ENCODE assay signal across 28 mouse cellular contexts in genomic region chr13:116110578-116110977, GRCm38 (mm10).
DNase-seq lines count a peak whose midpoint lies in the region; ATAC-seq and TF ChIP-seq lines count a peak whose summit lies in the region.
"Had no signal": no experiment of that assay in that cellular context is flagged by ENCODE, and none has a peak within 500 bp of the region (broad histone marks: within the 10 kb centered on the region; RNA-seq: fewer than 3 reads in every experiment).

No protein-coding gene starts in this region.

- 95% methylated on average over 2 of the region's 2 CpGs for WGBS in forebrain, embryonic 13.5 days
- 98% methylated on average over 2 of the region's 2 CpGs for WGBS in forebrain, embryonic 12.5 days
- 75% methylated on average over 2 of the region's 2 CpGs for WGBS in forebrain, postnatal 0 days
- 98% methylated on average over 2 of the region's 2 CpGs for WGBS in forebrain, embryonic 14.5 days
- WGBS in liver, embryonic 12.5 days (ENCODE audit: insufficient replicate concordance), result 75% methylated on average over 2 of the region's 2 CpGs

- H3K27ac ChIP-seq in forebrain, embryonic 13.5 days, result no peak overlapping the region
- H3K27ac ChIP-seq in forebrain, embryonic 12.5 days, result no peak overlapping the region
- no peak overlapping the region for H3K27ac ChIP-seq in forebrain, postnatal 0 days (ENCODE audit: low read depth, low read length)
- no peak overlapping the region for H3K27ac ChIP-seq in forebrain, embryonic 14.5 days (ENCODE audit: low read depth, low read length)
- no peak overlapping the region for H3K27ac ChIP-seq in liver, embryonic 12.5 days
- H3K27ac ChIP-seq: embryonic facial prominence, embryonic 10.5 days; embryonic facial prominence, embryonic 13.5 days; heart, embryonic 15.5 days; hindbrain, embryonic 10.5 days; hindbrain, embryonic 13.5 days; intestine, embryonic 15.5 days had no signal

- no peaks in the 10 kb centered on the region for H3K9me3 ChIP-seq in forebrain, embryonic 13.5 days (replicated peaks)
- no peaks in the 10 kb centered on the region for H3K9me3 ChIP-seq in forebrain, embryonic 12.5 days
- H3K9me3 ChIP-seq in forebrain, postnatal 0 days (ENCODE audit: low read length), result no peaks in the 10 kb centered on the region
- no peaks in the 10 kb centered on the region for H3K9me3 ChIP-seq in forebrain, embryonic 14.5 days (replicated peaks; ENCODE audit: control insufficient read depth, low read length)
- no peaks in the 10 kb centered on the region for H3K9me3 ChIP-seq in liver, embryonic 12.5 days (replicated peaks)
- H3K9me3 ChIP-seq: embryonic facial prominence, embryonic 10.5 days; embryonic facial prominence, embryonic 13.5 days; heart, embryonic 12.5 days; heart, embryonic 15.5 days; hindbrain, embryonic 10.5 days; hindbrain, embryonic 13.5 days; intestine, embryonic 15.5 days had no signal

- H3K36me3 ChIP-seq in forebrain, embryonic 13.5 days (ENCODE audit: poor library complexity, severe bottlenecking), result no peaks in the 10 kb centered on the region
- H3K36me3 ChIP-seq in forebrain, embryonic 12.5 days (replicated peaks), result no peaks in the 10 kb centered on the region
- no peaks in the 10 kb centered on the region for H3K36me3 ChIP-seq in forebrain, postnatal 0 days (ENCODE audit: insufficient read depth)
- no peaks in the 10 kb centered on the region for H3K36me3 ChIP-seq in forebrain, embryonic 14.5 days (ENCODE audit: control insufficient read depth, insufficient read depth, low read length)
- no peaks in the 10 kb centered on the region for H3K36me3 ChIP-seq in liver, embryonic 12.5 days
- H3K36me3 ChIP-seq: embryonic facial prominence, embryonic 10.5 days; embryonic facial prominence, embryonic 13.5 days; heart, embryonic 12.5 days; heart, embryonic 15.5 days; hindbrain, embryonic 10.5 days; hindbrain, embryonic 13.5 days; intestine, embryonic 15.5 days had no signal

- H3K4me3 ChIP-seq in forebrain, embryonic 13.5 days, result no peak overlapping the region
- no peak overlapping the region for H3K4me3 ChIP-seq in forebrain, embryonic 12.5 days (replicated peaks)
- H3K4me3 ChIP-seq in forebrain, postnatal 0 days (ENCODE audit: low read depth, low read length), result no peak overlapping the region
- H3K4me3 ChIP-seq in forebrain, embryonic 14.5 days (ENCODE audit: low read depth, low read length), result no peak overlapping the region
- H3K4me3 ChIP-seq in liver, embryonic 12.5 days, result no peak overlapping the region
- H3K4me3 ChIP-seq: embryonic facial prominence, embryonic 10.5 days; embryonic facial prominence, embryonic 13.5 days; erythroblast, embryonic 14.5 days; heart, embryonic 12.5 days; heart, embryonic 15.5 days; hindbrain, embryonic 10.5 days; hindbrain, embryonic 13.5 days; intestine, embryonic 15.5 days had no signal

- ATAC-seq in forebrain, embryonic 13.5 days, result peak; percentile 50; the same call in 1 of the 2 replicates
- no peak for ATAC-seq in forebrain, embryonic 12.5 days (ENCODE audit: low FRiP score)
- ATAC-seq in forebrain, postnatal 0 days, result peak; percentile 44; the same call in 1 of the 2 replicates
- ATAC-seq in forebrain, embryonic 14.5 days, result no peak
- ATAC-seq in liver, embryonic 12.5 days, result no peak
- ATAC-seq: activated CD4-positive, CD25-positive, alpha-beta regulatory T cell, adult 4 months; hindbrain, embryonic 16.5 days; intestine, embryonic 15.5 days had no signal

- H3K27me3 ChIP-seq in forebrain, embryonic 13.5 days, result no peaks in the 10 kb centered on the region
- H3K27me3 ChIP-seq in forebrain, embryonic 12.5 days, result no peaks in the 10 kb centered on the region
- H3K27me3 ChIP-seq in forebrain, postnatal 0 days (ENCODE audit: insufficient read depth, low read length), result no peaks in the 10 kb centered on the region
- H3K27me3 ChIP-seq in forebrain, embryonic 14.5 days (replicated peaks; ENCODE audit: control insufficient read depth, insufficient read depth, low read length), result no peaks in the 10 kb centered on the region
- H3K27me3 ChIP-seq in liver, embryonic 12.5 days (replicated peaks), result no peaks in the 10 kb centered on the region
- H3K27me3 ChIP-seq: embryonic facial prominence, embryonic 13.5 days; heart, embryonic 12.5 days; heart, embryonic 15.5 days; hindbrain, embryonic 13.5 days; intestine, embryonic 15.5 days had no signal

- no peak overlapping the region for H3K4me2 ChIP-seq in forebrain, embryonic 13.5 days
- H3K4me2 ChIP-seq in forebrain, embryonic 12.5 days, result no peak overlapping the region
- no peak overlapping the region for H3K4me2 ChIP-seq in forebrain, postnatal 0 days (ENCODE audit: low read depth)
- no peak overlapping the region for H3K4me2 ChIP-seq in forebrain, embryonic 14.5 days (ENCODE audit: low read length)
- no peak overlapping the region for H3K4me2 ChIP-seq in liver, embryonic 12.5 days
- H3K4me2 ChIP-seq: embryonic facial prominence, embryonic 13.5 days; heart, embryonic 12.5 days; heart, embryonic 15.5 days; hindbrain, embryonic 13.5 days; intestine, embryonic 15.5 days had no signal

- TF ChIP-seq CTCF in forebrain, postnatal 0 days (IDR thresholded peaks at IDR 0.05; ENCODE audit: low read depth), result no peak

- H3K9ac ChIP-seq in forebrain, embryonic 13.5 days, result no peak overlapping the region
- no peak overlapping the region for H3K9ac ChIP-seq in forebrain, embryonic 12.5 days
- no peak overlapping the region for H3K9ac ChIP-seq in forebrain, postnatal 0 days
- H3K9ac ChIP-seq in forebrain, embryonic 14.5 days (ENCODE audit: low read length), result no peak overlapping the region
- H3K9ac ChIP-seq in liver, embryonic 12.5 days, result no peak overlapping the region
- H3K9ac ChIP-seq: embryonic facial prominence, embryonic 13.5 days; heart, embryonic 12.5 days; heart, embryonic 15.5 days; hindbrain, embryonic 13.5 days; intestine, embryonic 15.5 days had no signal

- peak; percentile 36 for DNase-seq in forebrain, postnatal 0 days
- DNase-seq in forebrain, embryonic 14.5 days (ENCODE audit: low spot score), result no peak
- peak; percentile 6 for DNase-seq in brain, adult 2 months (ENCODE audit: low read depth, low spot score)
- DNase-seq: adrenal gland, adult 8-10 months; adrenal gland, postnatal 36 days; cerebellum, adult 11-12 months; cerebellum, adult 8-10 months; cerebellum, postnatal 10 days; cerebellum, postnatal 36 days; embryo, embryonic 11 days; gastrocnemius, postnatal 25 days; heart, adult 18-20 months; heart, postnatal 10 days; heart, postnatal 36 days; kidney, adult 11 months had no signal

- H3K4me1 ChIP-seq in forebrain, embryonic 13.5 days, result no peaks in the 10 kb centered on the region
- H3K4me1 ChIP-seq in forebrain, embryonic 12.5 days, result no peaks in the 10 kb centered on the region
- H3K4me1 ChIP-seq in forebrain, postnatal 0 days (ENCODE audit: insufficient read depth), result no peaks in the 10 kb centered on the region
- no peaks in the 10 kb centered on the region for H3K4me1 ChIP-seq in forebrain, embryonic 14.5 days (ENCODE audit: control insufficient read depth, insufficient read depth, low read length)
- H3K4me1 ChIP-seq in liver, embryonic 12.5 days, result no peaks in the 10 kb centered on the region
- H3K4me1 ChIP-seq: embryonic facial prominence, embryonic 10.5 days; embryonic facial prominence, embryonic 13.5 days; heart, embryonic 12.5 days; heart, embryonic 15.5 days; hindbrain, embryonic 10.5 days; hindbrain, embryonic 13.5 days; intestine, embryonic 15.5 days had no signal

Comparison
In these comparisons a context has a peak if more than half of its experiments do, and no peak if none do; other contexts are left out.
1. ATAC-seq: peak in forebrain, embryonic 13.5 days (single experiment) and forebrain, postnatal 0 days (single experiment); none in forebrain, embryonic 12.5 days (single experiment), forebrain, embryonic 14.5 days (single experiment) and liver, embryonic 12.5 days (single experiment).